Comparison of ENCODE assay signal across 1 mouse cellular context in the genomic region with DNA sequence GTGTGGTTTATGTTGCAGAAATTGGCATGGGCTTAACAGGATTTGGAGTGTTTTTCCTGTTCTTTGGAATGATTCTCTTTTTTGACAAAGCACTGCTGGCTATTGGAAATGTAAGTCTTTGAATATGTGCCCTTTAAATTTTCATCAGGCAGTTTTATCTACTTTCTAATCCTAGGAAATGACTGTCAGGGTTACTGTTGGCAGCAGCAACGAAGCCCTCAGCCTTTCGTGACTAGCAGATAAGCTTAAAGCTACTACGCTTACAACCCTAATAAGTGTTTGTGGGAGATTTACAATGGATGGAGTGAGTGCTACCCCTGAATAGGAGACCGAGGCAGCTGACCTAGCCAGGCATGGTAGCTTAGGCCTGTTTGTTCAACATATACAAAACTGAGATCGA.
A peak's percentile ranks its signal among the peaks of the same experiment; 100 is the strongest.
TF ChIP-seq lines count a peak whose summit lies in the region.

No protein-coding gene starts in this region.

TF ChIP-seq in MEL, 35 proteins besides CTCF, POLR2A, EP300 and RAD21 (continued from another document):
- TF ChIP-seq E2F4 (IDR thresholded peaks at IDR 0.05; ENCODE audit: borderline replicate concordance, low read depth, low read length) (no peak), USF1 (IDR thresholded peaks at IDR 0.05; ENCODE audit: low read depth, low read length) (no peak), GATA1 (IDR thresholded peaks at IDR 0.05; ENCODE audit: low read depth, low read length) (peak; percentile 66), MAZ (IDR thresholded peaks at IDR 0.05; ENCODE audit: low read depth, low read length) (no peak), POLR2AphosphoS2 (IDR thresholded peaks at IDR 0.05; ENCODE audit: low read length) (no peak), TCF12 (IDR thresholded peaks at IDR 0.05; ENCODE audit: low read depth, low read length) (peak; percentile 51; the same call in 1 of the 2 replicates), MXI1 (IDR thresholded peaks at IDR 0.05; ENCODE audit: low read depth, low read length) (peak; percentile 61; the same call in 1 of the 2 replicates), NRF1 (IDR thresholded peaks at IDR 0.05; ENCODE audit: insufficient read depth, low read depth, low read length, poor library complexity, severe bottlenecking) (no peak), ZMIZ1 (IDR thresholded peaks at IDR 0.05; ENCODE audit: low read depth, low read length) (no peak), CHD1 (IDR thresholded peaks at IDR 0.05; ENCODE audit: low read depth, low read length) (no peak), MYB (IDR thresholded peaks at IDR 0.05; ENCODE audit: low read depth, low read length) (peak; percentile 40; the same call in 1 of the 2 replicates), HCFC1 (IDR thresholded peaks at IDR 0.05; ENCODE audit: low read depth, low read length) (0 out of 2 replicates have a peak, but pooled peaks have one; percentile 23), MAFK (IDR thresholded peaks at IDR 0.05; ENCODE audit: borderline replicate concordance, low read depth, low read length) (0 out of 2 replicates have a peak, but pooled peaks have one; percentile 8), ELF1 (IDR thresholded peaks at IDR 0.05; ENCODE audit: low read depth, low read length) (no peak), RCOR1 (IDR thresholded peaks at IDR 0.05; ENCODE audit: low read depth, low read length) (peak; percentile 66), ZNF384 (IDR thresholded peaks at IDR 0.05; ENCODE audit: low read depth, low read length) (no peak), ZC3H11A (IDR thresholded peaks at IDR 0.05; ENCODE audit: low read depth, low read length) (peak; percentile 3; the same call in 1 of the 2 replicates), MEF2A (IDR thresholded peaks at IDR 0.05; ENCODE audit: extremely low read depth, insufficient replicate concordance, low read depth, low read length, poor library complexity, severe bottlenecking) (peak; percentile 39; the same call in 1 of the 2 replicates), ETS1 (IDR thresholded peaks at IDR 0.05; ENCODE audit: low read depth, low read length) (peak; percentile 67; the same call in 1 of the 2 replicates), POLR2AphosphoS5 (IDR thresholded peaks at IDR 0.05; ENCODE audit: borderline replicate concordance, low read depth, low read length) (no peak), KAT2A (conservative IDR thresholded peaks at IDR 0.05; ENCODE audit: low read depth, low read length) (no peak), ZKSCAN1 (IDR thresholded peaks at IDR 0.05; ENCODE audit: low read depth, low read length) (no peak), SMC3 (IDR thresholded peaks at IDR 0.05; ENCODE audit: low read depth, low read length) (no peak)
